Mouse (Mus musculus): Measurements from ENCODE around the gene Col5a1.

Col5a1 gene

DNA sequence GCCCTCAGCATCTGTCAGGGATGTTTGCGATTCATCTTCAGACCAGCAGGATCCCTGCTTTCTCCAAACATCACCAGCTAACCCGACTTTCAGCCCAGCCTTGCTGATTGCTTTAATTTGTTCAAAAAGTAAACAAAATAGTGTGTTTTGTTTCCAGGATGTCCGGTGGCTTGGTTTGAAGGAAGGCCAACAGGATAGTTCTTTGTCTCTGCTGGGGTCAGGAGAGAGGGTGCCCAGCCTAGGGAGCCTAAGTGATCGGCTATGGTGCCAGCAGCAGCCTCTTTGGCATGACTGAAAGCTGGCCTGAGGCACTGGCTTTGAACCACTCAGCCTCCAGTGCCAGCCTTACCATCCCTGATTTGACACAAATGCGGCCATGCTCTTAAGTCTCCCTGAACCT lies 11.0 kb upstream of the Col5a1 start:
- TF ChIP-seq GATA4 (IDR thresholded peaks at IDR 0.05; ENCODE audit: insufficient replicate concordance, low read length): no peak

DNA sequence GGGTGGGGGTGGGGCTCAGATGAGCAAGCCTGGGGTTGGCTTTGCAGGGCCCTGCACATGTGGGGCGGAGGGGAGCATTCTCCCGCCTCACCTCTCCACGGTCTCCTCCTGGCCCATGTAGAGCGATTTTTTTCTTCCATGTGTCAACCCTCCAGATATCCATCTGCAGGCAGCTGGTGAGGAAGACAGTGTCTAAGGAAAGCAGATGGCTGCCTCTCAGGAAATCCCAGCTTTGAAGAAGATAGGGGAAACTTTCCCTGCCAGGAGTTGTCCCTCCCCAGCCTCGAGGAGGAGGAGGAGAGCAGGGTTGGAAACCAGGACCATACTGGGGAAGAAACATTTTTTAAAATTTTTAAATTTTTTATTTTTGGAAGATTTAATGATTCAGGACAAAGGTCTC lies 10.4 kb upstream of the Col5a1 start:
- TF ChIP-seq GATA4 (IDR thresholded peaks at IDR 0.05; ENCODE audit: insufficient replicate concordance, low read length): no peak

DNA sequence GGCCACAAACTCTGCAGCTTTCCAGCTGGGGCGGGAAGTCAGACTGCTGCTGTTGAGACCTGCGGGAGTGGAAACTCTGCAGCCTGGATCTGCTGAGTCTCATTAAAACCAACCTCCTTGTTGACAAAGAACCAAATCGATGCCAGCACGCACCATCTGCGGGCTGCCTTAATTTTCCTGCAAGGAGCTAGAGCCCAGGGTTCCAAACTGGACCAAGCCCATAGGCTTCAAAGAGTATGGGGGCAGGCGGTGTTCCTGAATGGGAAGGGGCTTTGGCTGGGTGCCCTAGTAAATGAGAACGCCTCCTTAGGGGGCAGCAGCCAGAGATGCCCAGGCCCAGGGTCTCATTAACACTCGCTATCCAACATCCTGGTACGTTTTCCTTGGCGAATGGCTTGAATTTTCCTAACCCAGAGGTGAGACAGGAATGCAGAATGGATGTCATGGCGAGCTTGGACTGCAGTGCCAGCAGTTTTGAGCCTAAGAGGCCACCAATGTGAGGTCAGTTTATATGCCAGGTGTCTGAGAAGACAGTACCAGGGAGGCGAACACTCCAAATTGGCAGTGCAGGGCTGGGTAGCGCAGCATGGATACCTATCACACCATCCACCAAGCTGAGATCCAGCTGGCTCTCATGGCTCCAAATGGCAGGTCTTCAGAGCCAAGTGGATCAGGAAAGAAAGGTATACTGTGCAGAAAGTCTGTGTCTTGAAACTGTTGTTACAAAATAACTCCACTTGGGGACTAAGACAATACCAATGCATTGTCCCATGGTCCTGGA lies 9.3 kb upstream of the Col5a1 start:
- TF ChIP-seq GATA4 (IDR thresholded peaks at IDR 0.05; ENCODE audit: insufficient replicate concordance, low read length): no peak

DNA sequence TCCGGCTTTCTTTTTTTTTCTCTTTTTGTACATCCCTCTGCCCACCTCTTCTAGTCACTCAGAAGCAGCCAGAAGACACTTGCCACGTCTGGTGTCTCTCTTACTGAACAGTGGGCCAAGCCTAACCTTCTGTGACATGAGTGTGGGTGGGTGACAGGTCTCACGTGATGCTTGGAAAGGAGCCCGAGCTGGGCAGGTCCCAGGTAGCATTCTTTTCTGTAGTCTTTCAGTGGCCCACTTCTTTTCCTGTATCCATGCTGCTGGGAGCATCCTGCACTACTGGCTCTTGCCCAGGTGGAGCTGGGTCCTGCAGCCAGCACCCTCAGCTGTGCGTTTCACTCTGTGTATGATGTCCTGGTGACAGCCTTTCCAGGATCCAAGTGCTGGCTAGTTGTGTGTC lies 8.2 kb upstream of the Col5a1 start:
- no peak for TF ChIP-seq GATA4 (IDR thresholded peaks at IDR 0.05; ENCODE audit: insufficient replicate concordance, low read length)

DNA sequence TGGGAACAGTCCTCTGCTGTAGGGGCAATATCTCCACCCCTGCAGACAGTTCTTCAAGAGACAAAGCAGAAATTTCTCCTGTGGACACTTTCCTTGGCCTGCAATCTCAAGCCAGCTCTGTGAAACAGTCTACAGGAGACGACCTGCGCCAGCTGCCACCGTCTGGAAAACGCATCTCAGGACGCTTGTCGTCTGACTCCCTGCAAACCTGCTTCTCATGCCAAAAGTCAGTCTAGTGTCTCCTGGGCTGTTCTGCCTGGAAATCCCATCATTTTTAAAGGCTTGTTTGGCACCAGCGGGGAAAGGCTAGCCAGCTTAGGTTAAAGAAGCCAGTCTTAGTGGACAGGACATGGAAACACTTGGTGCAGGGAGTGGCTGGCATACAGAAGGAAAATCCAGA lies 2.9 kb upstream of the Col5a1 start:
- no peak for TF ChIP-seq GATA4 (IDR thresholded peaks at IDR 0.05; ENCODE audit: insufficient replicate concordance, low read length)

DNA sequence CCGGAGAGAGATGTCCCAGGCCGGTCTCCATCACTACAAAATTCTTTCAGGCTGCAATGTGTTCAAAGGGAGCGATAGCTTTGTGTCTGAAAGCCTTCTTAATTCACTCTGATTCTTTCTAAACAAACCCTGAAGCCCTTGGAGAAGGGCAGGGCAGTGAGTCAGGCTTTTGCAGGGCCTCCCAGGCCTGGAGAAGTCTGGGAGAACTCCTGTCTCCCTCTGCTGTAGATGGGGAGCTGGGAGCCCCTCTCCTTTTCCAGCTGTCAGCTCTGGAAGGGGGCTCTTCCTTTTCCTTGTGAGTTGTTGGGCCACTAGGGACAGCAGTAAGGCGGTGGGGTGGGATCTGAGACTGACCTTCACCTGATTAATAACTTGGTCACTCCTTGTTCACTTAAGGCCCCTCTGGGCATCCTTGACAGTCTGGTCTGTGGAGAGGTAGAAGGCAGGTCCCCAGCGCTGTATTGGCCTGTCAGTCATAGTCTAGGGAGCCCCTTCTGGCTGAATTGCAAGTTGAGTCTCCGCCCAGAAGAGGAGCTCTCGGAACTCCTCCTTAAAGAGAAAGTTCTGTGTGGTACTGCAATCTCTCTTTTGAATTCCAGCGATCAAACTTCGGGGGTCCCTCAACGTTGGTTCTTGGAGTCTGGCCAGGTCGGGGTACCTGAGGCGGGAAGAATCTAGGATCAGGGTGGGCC lies 623 bp upstream of the Col5a1 start:
- no peak for TF ChIP-seq GATA4 (IDR thresholded peaks at IDR 0.05; ENCODE audit: insufficient replicate concordance, low read length)

DNA sequence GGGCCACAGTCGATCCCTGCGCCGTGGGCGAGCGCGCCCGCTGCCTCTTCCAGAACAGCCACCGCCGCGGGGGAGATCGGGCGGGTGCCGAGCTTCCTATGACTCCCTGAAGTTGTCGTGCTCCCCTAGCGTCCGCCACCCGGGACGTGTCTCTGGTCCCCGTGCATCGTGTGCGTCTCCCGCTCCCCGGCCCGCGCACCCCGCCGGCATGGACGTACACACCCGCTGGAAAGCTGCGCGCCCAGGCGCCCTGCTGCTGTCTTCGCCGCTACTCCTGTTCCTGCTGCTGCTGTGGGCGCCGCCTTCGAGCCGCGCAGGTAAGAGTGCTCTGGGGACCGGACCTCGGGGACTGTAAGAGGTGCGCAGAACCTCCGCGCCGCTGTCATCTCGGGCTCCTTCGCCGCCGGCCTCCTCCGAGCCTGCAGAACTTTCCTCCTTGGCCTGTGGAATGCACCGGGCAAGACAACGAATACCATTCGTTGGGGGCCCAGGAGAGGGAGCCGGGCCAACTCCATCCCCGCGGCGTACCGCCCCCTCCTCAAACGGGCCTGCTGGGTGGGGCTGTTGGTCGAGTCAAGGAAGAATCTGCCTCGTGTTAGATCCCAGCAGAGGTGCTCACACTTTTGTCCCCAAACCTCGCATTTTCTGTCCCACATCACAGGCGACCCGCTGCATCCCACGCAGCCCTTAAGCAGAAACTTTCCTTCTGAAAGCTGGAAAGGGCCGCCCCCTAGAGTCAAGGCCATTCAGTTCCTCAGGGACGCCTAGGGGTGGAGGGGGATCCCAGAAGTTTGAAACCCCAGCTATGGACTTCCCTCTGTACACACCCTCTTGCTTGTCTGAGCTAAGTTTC lies 609 bp downstream of the Col5a1 start:
- TF ChIP-seq GATA4 (IDR thresholded peaks at IDR 0.05; ENCODE audit: insufficient replicate concordance, low read length): no peak

DNA sequence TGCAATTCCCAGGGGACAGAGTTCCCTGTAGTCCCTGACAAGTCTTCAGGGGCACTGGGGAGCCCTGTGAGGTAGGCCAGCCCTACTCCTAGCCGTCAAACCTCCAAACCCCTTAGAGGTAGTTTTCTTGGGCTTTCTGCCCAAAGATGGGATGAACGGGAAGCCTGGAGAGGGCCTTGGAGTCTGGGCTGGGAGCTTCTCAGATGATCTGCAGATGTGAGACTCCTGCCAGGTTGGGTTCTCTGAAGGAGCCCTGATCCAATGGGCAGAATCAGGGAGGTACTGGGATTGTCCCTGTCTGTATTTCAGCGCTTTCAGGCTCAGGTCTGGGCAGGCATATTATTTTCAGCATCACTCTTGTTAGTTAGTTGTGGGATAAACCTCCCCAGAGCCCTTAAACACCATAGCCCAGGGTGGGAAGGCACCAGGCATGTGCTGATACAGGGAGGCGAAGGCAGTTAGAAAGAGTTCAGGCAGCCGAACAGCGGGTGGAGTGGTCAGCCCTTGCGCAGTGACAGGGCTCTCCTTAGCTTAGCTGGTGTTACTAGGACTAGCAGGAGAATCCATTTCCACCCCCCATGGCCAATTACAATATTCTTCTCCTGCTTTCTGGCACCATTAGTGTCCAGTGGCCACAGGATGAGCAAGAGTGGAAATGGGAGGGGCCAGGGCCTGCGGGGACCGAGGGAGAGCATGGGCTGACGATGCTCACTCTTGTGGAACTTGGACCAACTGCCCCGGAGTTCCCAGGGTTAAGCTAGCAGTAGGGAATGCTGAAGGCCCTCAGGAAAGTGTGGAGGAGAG lies 1.4 kb downstream of the Col5a1 start:
- no peak for TF ChIP-seq GATA4 (IDR thresholded peaks at IDR 0.05; ENCODE audit: insufficient replicate concordance, low read length)

DNA sequence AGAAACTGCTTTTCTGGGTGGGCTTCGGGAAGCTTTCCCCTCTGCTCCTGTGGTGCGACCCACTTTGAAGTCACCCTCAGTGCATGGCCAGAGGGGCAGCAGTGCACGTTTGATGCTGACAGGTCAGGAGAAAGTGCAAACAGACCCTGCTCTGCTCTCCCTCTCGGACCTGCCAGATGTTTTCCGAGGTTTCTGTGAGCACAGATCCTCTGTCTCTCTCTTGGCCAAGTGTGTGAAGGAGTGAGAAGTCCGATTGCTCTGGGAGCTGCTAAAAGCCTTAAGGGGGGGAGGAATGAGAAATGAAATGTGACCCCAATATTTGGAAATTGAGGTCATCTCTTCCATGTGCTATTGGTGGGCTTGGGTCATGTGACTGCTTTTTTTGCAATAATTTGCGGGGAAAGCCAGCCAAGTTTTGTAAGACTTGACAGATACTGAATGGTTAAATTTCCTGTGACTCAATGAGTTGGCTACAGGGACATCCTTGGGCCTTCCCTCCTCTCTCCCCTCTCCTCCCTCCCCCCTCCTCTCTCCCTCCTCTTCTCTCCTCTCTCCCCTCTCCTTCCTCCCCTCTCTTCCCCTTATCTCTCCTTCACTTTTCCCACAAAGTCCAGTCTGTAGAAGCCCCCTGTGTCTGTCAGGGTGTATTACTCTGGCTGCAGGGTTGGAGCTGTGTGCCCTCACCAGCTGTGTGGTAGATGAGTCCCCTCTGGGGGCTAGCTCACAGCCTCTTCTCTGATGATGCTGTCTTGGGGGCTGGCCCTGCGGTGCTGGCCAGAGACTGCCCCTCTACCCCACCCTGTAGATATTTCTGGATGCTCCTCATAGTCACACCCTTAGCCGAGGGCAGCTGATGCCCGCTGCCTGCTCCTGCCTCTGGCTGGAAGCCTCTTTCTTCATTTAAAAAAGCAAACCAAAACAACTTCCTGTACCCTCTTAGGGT lies 2.6 kb downstream of the Col5a1 start:
- no peak for TF ChIP-seq GATA4 (IDR thresholded peaks at IDR 0.05; ENCODE audit: insufficient replicate concordance, low read length)

DNA sequence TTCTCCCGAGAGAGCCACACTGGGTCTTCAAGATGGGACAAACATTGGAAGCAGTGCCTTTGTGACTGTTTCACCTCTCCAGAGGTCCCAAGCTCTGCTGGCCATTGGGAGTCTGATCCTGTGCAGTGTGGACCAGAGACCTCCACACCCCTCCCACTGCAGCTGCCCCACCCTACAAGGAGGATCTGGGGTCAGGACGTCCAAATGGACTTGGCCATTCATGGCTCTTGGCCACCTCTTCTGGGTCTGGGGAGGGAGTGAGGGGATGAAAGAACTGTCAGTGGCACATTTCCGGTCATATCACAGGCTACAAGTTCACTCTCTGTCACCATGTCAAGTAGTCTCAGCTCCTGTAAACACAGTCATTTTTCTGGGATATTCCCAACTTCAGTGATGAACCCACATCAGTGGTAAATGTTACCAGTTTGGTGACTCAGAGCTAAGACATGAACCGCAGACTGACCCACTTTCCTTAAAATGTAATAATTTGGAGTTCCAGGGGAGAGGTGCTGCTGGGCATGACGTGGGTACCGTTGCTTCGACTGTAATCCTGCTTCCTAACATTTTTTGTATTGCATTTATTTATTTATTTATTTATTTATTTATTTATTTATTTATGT lies 5.8 kb downstream of the Col5a1 start:
- no peak for TF ChIP-seq GATA4 (IDR thresholded peaks at IDR 0.05; ENCODE audit: insufficient replicate concordance, low read length)

DNA sequence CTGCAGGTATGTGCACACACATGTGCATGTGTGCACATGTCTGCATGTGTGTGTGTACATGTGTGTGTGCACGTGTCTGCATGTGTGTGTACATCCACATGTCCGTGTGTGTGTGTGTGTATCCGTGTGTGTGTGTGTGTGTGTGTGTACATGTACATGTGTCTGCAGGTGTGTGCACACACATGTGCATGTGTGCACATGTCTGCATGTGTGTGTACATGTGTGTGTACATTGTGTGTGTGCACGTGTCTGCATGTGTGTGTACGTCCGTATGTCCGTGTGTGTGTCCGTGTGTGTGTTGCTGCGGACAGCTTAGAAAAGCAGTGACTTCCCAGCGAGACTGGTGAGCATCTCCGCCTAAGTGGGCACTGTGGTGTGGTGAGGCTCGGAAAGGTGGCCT lies 6.8 kb downstream of the Col5a1 start:
- no peak for TF ChIP-seq GATA4 (IDR thresholded peaks at IDR 0.05; ENCODE audit: insufficient replicate concordance, low read length)

DNA sequence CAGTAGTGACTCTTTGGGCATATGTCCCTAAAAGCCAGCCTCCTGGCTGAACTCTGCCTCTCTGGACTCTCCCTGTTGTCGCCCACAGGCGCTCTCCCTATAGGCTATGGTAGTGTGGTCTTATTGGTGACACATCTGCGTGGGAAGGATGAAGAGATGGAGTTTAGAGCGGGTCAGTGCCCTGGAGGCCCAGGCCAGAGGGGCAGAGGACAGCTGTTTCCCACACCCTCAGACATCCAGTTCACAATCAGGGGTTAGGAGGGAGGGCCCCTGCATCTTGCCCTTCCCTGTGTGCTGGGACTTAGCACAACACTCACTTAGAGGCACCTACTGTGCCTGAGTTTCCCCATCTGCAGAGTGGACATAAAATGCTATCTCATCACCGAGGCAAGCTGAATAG lies 8.8 kb downstream of the Col5a1 start:
- no peak for TF ChIP-seq GATA4 (IDR thresholded peaks at IDR 0.05; ENCODE audit: insufficient replicate concordance, low read length)

DNA sequence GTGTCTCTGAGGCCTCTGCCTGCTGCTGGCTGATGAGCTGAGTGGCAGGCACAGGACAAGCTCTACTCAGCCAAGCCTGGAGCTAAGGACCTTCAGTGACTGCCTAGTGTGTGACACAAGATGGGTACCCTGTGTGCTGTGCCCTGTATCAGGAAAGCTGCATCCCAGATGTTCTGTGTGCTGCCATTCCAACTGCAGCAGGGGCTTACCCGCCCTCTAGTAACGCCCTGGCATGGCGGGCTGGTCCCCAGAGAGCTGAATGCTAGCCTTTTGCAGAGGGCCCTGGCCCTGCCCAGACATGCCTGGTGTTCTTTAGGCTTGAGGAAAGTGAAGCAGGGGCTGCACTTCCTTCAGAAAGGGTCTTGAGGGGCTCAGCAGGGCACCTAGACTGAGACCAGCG lies 9.4 kb downstream of the Col5a1 start:
- no peak for TF ChIP-seq GATA4 (IDR thresholded peaks at IDR 0.05; ENCODE audit: insufficient replicate concordance, low read length)

Data from liver, adult (tissue).